Mouse (Mus musculus): ENCODE results near the gene Gbf1. TPM values are rescaled to one million over a fixed set of nuclear protein-coding genes. Genes with fewer than 3 reads are reported as not detected.

Gene Gbf1
- polyA plus RNA-seq, 1 experiment, result 61.8 TPM

DNA sequence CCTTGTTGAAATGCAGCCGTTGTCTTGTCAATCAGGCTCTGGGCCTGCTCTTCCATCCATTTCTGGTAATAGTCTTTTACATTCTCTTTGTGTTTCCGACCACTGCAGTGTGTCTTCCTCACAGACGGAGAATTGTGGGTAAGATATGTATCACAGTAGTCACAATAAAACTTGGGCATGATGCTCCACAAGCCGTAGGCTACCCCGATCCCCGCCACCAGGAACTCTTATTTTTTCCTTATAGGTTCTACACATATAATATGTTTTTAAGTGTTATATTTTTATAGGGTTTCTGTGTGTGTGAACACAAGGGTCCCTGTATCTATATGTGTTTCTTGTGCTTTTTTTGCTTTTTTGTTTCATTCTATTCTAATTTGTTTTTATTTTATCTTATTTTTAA, 53.4 kb downstream of the Gbf1 start:
- Histone ChIP-seq H3K27me3 (ENCODE audit: control insufficient read depth, insufficient read depth, insufficient read length) (no peaks in the 10 kb centered on the region), H3K79me2 (ENCODE audit: control insufficient read depth, insufficient read depth) (peaks cover 43% of the 10 kb centered on the region), H3K4me2 (ENCODE audit: low read depth) (no peak overlapping the region), H3K4me3 (no peak overlapping the region), H3ac (ENCODE audit: control insufficient read depth, insufficient read length) (no peak overlapping the region), H3K36me3 (ENCODE audit: control insufficient read depth, insufficient read depth) (no peaks in the 10 kb centered on the region)
- no peak for TF ChIP-seq TCF12 (IDR thresholded peaks at IDR 0.05; ENCODE audit: insufficient read depth, poor library complexity, severe bottlenecking)
- no peak for TF ChIP-seq POLR2AphosphoS2 (IDR thresholded peaks at IDR 0.05; ENCODE audit: insufficient read length, low read depth)
- TF ChIP-seq MYOD1 (IDR thresholded peaks at IDR 0.05; ENCODE audit: control insufficient read depth in 1 of 3, insufficient read length in 2 of 3, low read depth in 2 of 3), result no peak
- no peak for TF ChIP-seq E2F4 (IDR thresholded peaks at IDR 0.05; ENCODE audit: insufficient read depth)
- no peak for TF ChIP-seq SRF (IDR thresholded peaks at IDR 0.05; ENCODE audit: control insufficient read depth, insufficient read length, low read depth)
- TF ChIP-seq REST (IDR thresholded peaks at IDR 0.05; ENCODE audit: insufficient read depth, insufficient read length), result no peak
- no peak for TF ChIP-seq MAX (IDR thresholded peaks at IDR 0.05; ENCODE audit: low read depth)
- TF ChIP-seq MYOG (IDR thresholded peaks at IDR 0.05; ENCODE audit: control insufficient read depth in 1 of 3, insufficient read depth in 1 of 3, insufficient read length in 2 of 3, low read depth in 2 of 3), result no peak
- TF ChIP-seq POLR2A (IDR thresholded peaks at IDR 0.05; ENCODE audit: insufficient read length, low read depth), result no peak
- TF ChIP-seq TCF3 (IDR thresholded peaks at IDR 0.05; ENCODE audit: insufficient read length, low read depth), result no peak
- no peak for TF ChIP-seq CEBPB (IDR thresholded peaks at IDR 0.05; ENCODE audit: insufficient read depth, poor library complexity, severe bottlenecking)
- no peak for TF ChIP-seq USF1 (IDR thresholded peaks at IDR 0.05; ENCODE audit: low read depth)

DNA sequence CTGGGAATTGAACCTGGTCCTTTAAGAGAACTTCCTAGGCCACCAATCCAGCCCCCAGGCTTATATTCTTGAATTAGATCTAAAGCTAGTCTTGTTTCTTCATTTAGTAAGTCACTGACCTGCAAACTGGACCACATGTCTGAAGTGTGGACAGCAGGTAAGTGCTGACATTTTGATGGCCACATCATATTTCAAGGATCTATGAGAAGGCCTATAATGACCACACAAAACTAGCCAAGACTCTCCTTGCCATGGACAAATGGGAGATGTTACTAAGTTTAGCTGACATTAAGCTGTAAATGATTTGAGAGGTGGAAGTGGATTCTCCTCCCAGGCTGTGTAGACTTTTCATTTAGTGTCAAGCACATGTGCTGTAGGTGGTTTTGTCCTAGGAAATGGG, 58.6 kb downstream of the Gbf1 start:
- Histone ChIP-seq H3K27me3 (ENCODE audit: control insufficient read depth, insufficient read depth, insufficient read length) (no peaks in the 10 kb centered on the region), H3K4me2 (ENCODE audit: low read depth) (no peak overlapping the region), H3K4me3 (no peak overlapping the region), H3ac (ENCODE audit: control insufficient read depth, insufficient read length) (no peak overlapping the region), H3K79me2 (ENCODE audit: control insufficient read depth, insufficient read depth) (peaks cover 15% of the 10 kb centered on the region), H3K36me3 (ENCODE audit: control insufficient read depth, insufficient read depth) (no peaks in the 10 kb centered on the region)
- TF ChIP-seq MAX (IDR thresholded peaks at IDR 0.05; ENCODE audit: low read depth) (no peak), MYOG (IDR thresholded peaks at IDR 0.05; ENCODE audit: control insufficient read depth in 1 of 3, insufficient read depth in 1 of 3, insufficient read length in 2 of 3, low read depth in 2 of 3) (no peak), REST (IDR thresholded peaks at IDR 0.05; ENCODE audit: insufficient read depth, insufficient read length) (no peak), TCF3 (IDR thresholded peaks at IDR 0.05; ENCODE audit: insufficient read length, low read depth) (no peak), MYOD1 (IDR thresholded peaks at IDR 0.05; ENCODE audit: control insufficient read depth in 1 of 3, insufficient read length in 2 of 3, low read depth in 2 of 3) (no peak), CEBPB (IDR thresholded peaks at IDR 0.05; ENCODE audit: insufficient read depth, poor library complexity, severe bottlenecking) (no peak), POLR2AphosphoS2 (IDR thresholded peaks at IDR 0.05; ENCODE audit: insufficient read length, low read depth) (no peak), TCF12 (IDR thresholded peaks at IDR 0.05; ENCODE audit: insufficient read depth, poor library complexity, severe bottlenecking) (no peak), E2F4 (IDR thresholded peaks at IDR 0.05; ENCODE audit: insufficient read depth) (no peak), USF1 (IDR thresholded peaks at IDR 0.05; ENCODE audit: low read depth) (no peak), SRF (IDR thresholded peaks at IDR 0.05; ENCODE audit: control insufficient read depth, insufficient read length, low read depth) (no peak), POLR2A (IDR thresholded peaks at IDR 0.05; ENCODE audit: insufficient read length, low read depth) (no peak)

GRCm38 (mm10) chr19:46214541-46214940, 62.2 kb downstream of the Gbf1 start:
- Histone ChIP-seq H3K27me3 (ENCODE audit: control insufficient read depth, insufficient read depth, insufficient read length) (no peaks in the 10 kb centered on the region), H3K4me3 (no peak overlapping the region), H3K4me2 (ENCODE audit: low read depth) (peak overlapping the region; percentile 56), H3K36me3 (ENCODE audit: control insufficient read depth, insufficient read depth) (no peaks in the 10 kb centered on the region), H3K79me2 (ENCODE audit: control insufficient read depth, insufficient read depth) (peaks cover 23% of the 10 kb centered on the region), H3ac (ENCODE audit: control insufficient read depth, insufficient read length) (no peak overlapping the region)
- no peak for TF ChIP-seq SRF (IDR thresholded peaks at IDR 0.05; ENCODE audit: control insufficient read depth, insufficient read length, low read depth)
- no peak for TF ChIP-seq POLR2AphosphoS2 (IDR thresholded peaks at IDR 0.05; ENCODE audit: insufficient read length, low read depth)
- peak in 1 of 3 experiments; percentile 45 for TF ChIP-seq MYOD1 (IDR thresholded peaks at IDR 0.05; ENCODE audit: control insufficient read depth in 1 of 3, insufficient read length in 2 of 3, low read depth in 2 of 3)
- TF ChIP-seq MYOG (IDR thresholded peaks at IDR 0.05; ENCODE audit: control insufficient read depth in 1 of 3, insufficient read depth in 1 of 3, insufficient read length in 2 of 3, low read depth in 2 of 3), result peak in 1 of 3 experiments; percentile 5
- TF ChIP-seq E2F4 (IDR thresholded peaks at IDR 0.05; ENCODE audit: insufficient read depth), result no peak

GRCm38 (mm10) chr19:46215401-46215800, 63.1 kb downstream of the Gbf1 start:
- TF ChIP-seq TCF3 (IDR thresholded peaks at IDR 0.05; ENCODE audit: insufficient read length, low read depth) (no peak), USF1 (IDR thresholded peaks at IDR 0.05; ENCODE audit: low read depth) (no peak), POLR2AphosphoS2 (IDR thresholded peaks at IDR 0.05; ENCODE audit: insufficient read length, low read depth) (no peak), E2F4 (IDR thresholded peaks at IDR 0.05; ENCODE audit: insufficient read depth) (no peak), TCF12 (IDR thresholded peaks at IDR 0.05; ENCODE audit: insufficient read depth, poor library complexity, severe bottlenecking) (no peak), CEBPB (IDR thresholded peaks at IDR 0.05; ENCODE audit: insufficient read depth, poor library complexity, severe bottlenecking) (no peak), POLR2A (IDR thresholded peaks at IDR 0.05; ENCODE audit: insufficient read length, low read depth) (no peak), REST (IDR thresholded peaks at IDR 0.05; ENCODE audit: insufficient read depth, insufficient read length) (no peak), MYOD1 (IDR thresholded peaks at IDR 0.05; ENCODE audit: control insufficient read depth in 1 of 3, insufficient read length in 2 of 3, low read depth in 2 of 3) (no peak), MAX (IDR thresholded peaks at IDR 0.05; ENCODE audit: low read depth) (no peak), MYOG (IDR thresholded peaks at IDR 0.05; ENCODE audit: control insufficient read depth in 1 of 3, insufficient read depth in 1 of 3, insufficient read length in 2 of 3, low read depth in 2 of 3) (no peak), SRF (IDR thresholded peaks at IDR 0.05; ENCODE audit: control insufficient read depth, insufficient read length, low read depth) (no peak)
- Histone ChIP-seq H3K27me3 (ENCODE audit: control insufficient read depth, insufficient read depth, insufficient read length) (no peaks in the 10 kb centered on the region), H3ac (ENCODE audit: control insufficient read depth, insufficient read length) (no peak overlapping the region), H3K79me2 (ENCODE audit: control insufficient read depth, insufficient read depth) (peaks cover 24% of the 10 kb centered on the region), H3K4me3 (no peak overlapping the region), H3K4me2 (ENCODE audit: low read depth) (peak overlapping the region; percentile 56), H3K36me3 (ENCODE audit: control insufficient read depth, insufficient read depth) (no peaks in the 10 kb centered on the region)
